13 mouse cellular contexts compared by ENCODE assay signal in genomic region chr5:100750617-100751255, GRCm38 (mm10). TPM values are rescaled to one million over a fixed set of nuclear protein-coding genes. Genes with fewer than 3 reads are reported as not detected.
DNase-seq lines count a peak whose midpoint lies in the region; ATAC-seq and TF ChIP-seq lines count a peak whose summit lies in the region.
"Had no signal": no experiment of that assay in that cellular context is flagged by ENCODE, and none has a peak within 500 bp of the region (broad histone marks: within the 10 kb centered on the region; RNA-seq: fewer than 3 reads in every experiment).

No protein-coding gene starts in this region.

- DNase-seq in lung, postnatal 0 days (ENCODE audit: low spot score): peak; percentile 19
- DNase-seq in lung, postnatal 10 days: no peak
- peak; percentile 8 for DNase-seq in adrenal gland, adult 8-10 months
- DNase-seq in splenic B cell, adult 2 months (ENCODE audit: low read depth, low spot score): peak; percentile 67
- no peak for DNase-seq in urinary bladder, postnatal 10 days (ENCODE audit: low spot score)
- DNase-seq in right cerebral cortex, postnatal 10 days (ENCODE audit: low spot score in 2 of 2): no peak

- H3K4me3 ChIP-seq in lung, postnatal 0 days (ENCODE audit: low read depth, low read length): no peak overlapping the region
- H3K4me3 ChIP-seq in liver, embryonic 12.5 days: no peak overlapping the region
- H3K4me3 ChIP-seq: forebrain, embryonic 15.5 days; heart, adult 2 months; limb, embryonic 15.5 days had no signal

- no peak overlapping the region for H3K4me2 ChIP-seq in lung, postnatal 0 days (replicated peaks; ENCODE audit: low read depth, low read length)
- no peak overlapping the region for H3K4me2 ChIP-seq in liver, embryonic 12.5 days
- H3K4me2 ChIP-seq: forebrain, embryonic 15.5 days; limb, embryonic 15.5 days had no signal

- ATAC-seq in lung, postnatal 0 days: no peak
- peak; percentile 27; the same call in 1 of the 2 replicates for ATAC-seq in liver, embryonic 12.5 days
- no peak for ATAC-seq in frontal cortex, adult (ENCODE audit: low TSS enrichment)
- ATAC-seq: forebrain, embryonic 15.5 days; intestine, embryonic 16.5 days had no signal

- H3K27me3 ChIP-seq in lung, postnatal 0 days (replicated peaks; ENCODE audit: insufficient read depth, low read length): no peaks in the 10 kb centered on the region
- no peaks in the 10 kb centered on the region for H3K27me3 ChIP-seq in liver, embryonic 12.5 days (replicated peaks)
- H3K27me3 ChIP-seq in splenic B cell, adult 2 months (ENCODE audit: control insufficient read depth, insufficient read depth, low read length, poor library complexity, severe bottlenecking): no peaks in the 10 kb centered on the region
- H3K27me3 ChIP-seq: forebrain, embryonic 15.5 days; limb, embryonic 15.5 days had no signal

- no peaks in the 10 kb centered on the region for H3K36me3 ChIP-seq in lung, postnatal 0 days (ENCODE audit: insufficient read depth, low read length)
- H3K36me3 ChIP-seq in liver, embryonic 12.5 days: no peaks in the 10 kb centered on the region
- H3K36me3 ChIP-seq in splenic B cell, adult 2 months (ENCODE audit: control insufficient read depth, insufficient read depth, low read length, poor library complexity, severe bottlenecking): no peaks in the 10 kb centered on the region
- H3K36me3 ChIP-seq: forebrain, embryonic 15.5 days; G1E; limb, embryonic 15.5 days had no signal

- H3K4me1 ChIP-seq in lung, postnatal 0 days (ENCODE audit: insufficient read depth, low read depth, low read length): no peaks in the 10 kb centered on the region
- no peaks in the 10 kb centered on the region for H3K4me1 ChIP-seq in liver, embryonic 12.5 days
- H3K4me1 ChIP-seq: forebrain, embryonic 15.5 days; limb, embryonic 15.5 days had no signal

- WGBS in lung, postnatal 0 days: 73% methylated on average over 10 of the region's 10 CpGs
- whole genome bisulfite sequencing in liver, embryonic 12.5 days (ENCODE audit: insufficient replicate concordance): 36% methylated on average over 10 of the region's 10 CpGs

- H3K9me3 ChIP-seq in lung, postnatal 0 days (ENCODE audit: low read length): no peaks in the 10 kb centered on the region
- H3K9me3 ChIP-seq in liver, embryonic 12.5 days (replicated peaks): no peaks in the 10 kb centered on the region
- H3K9me3 ChIP-seq: forebrain, embryonic 15.5 days; G1E; limb, embryonic 15.5 days had no signal

- H3K27ac ChIP-seq in lung, postnatal 0 days (ENCODE audit: low read length): no peak overlapping the region
- H3K27ac ChIP-seq in liver, embryonic 12.5 days: no peak overlapping the region
- H3K27ac ChIP-seq: forebrain, embryonic 15.5 days; heart, adult 2 months; limb, embryonic 15.5 days had no signal

- no peak overlapping the region for H3K9ac ChIP-seq in lung, postnatal 0 days (replicated peaks; ENCODE audit: low read depth)
- H3K9ac ChIP-seq in liver, embryonic 12.5 days: no peak overlapping the region
- H3K9ac ChIP-seq: forebrain, embryonic 15.5 days; limb, embryonic 15.5 days had no signal

- no peak for TF ChIP-seq CTCF in lung, postnatal 0 days (IDR thresholded peaks at IDR 0.05)

- no peak for TF ChIP-seq EP300 in lung, postnatal 0 days (IDR thresholded peaks at IDR 0.05)

RNA-seq across cellular contexts. Expression of gene Hpse, which starts 31.2 kb away (rescaled TPM):
- 3.0 and 3.6 TPM in 2 replicates for polyA plus RNA-seq in lung, postnatal 0 days (2015; fragmentation: Nextera tagmentation; extraction: Ambion mirVana)
- total RNA-seq in adrenal gland, adult 8-10 months (2022): 1 to 10 TPM in 1 of 4 experiments, under 1 TPM in 3; 0.66 to 1.5 (median 0.75) TPM
- 2.2 and 2.5 TPM in 2 replicates for polyA plus RNA-seq in liver, embryonic 12.5 days (2016; fragmentation: Nextera tagmentation; extraction: Ambion mirVana)
- total RNA-seq: G1E had no signal
- polyA plus RNA-seq: G1E had no signal

RNA-seq across cellular contexts. Expression of gene Helq, which starts 47.7 kb away (rescaled TPM):
- polyA plus RNA-seq in lung, postnatal 0 days (2015; fragmentation: Nextera tagmentation; extraction: Ambion mirVana): 5.3 and 6.8 TPM in 2 replicates
- 10 to 100 TPM in 2 of 4 experiments, 1 to 10 TPM in 2; 6.2 to 17.2 (median 11.1) TPM for total RNA-seq in adrenal gland, adult 8-10 months (2022)
- polyA plus RNA-seq in liver, embryonic 12.5 days (2016; fragmentation: Nextera tagmentation; extraction: Ambion mirVana): 22.2 and 23.4 TPM in 2 replicates

RNA-seq across cellular contexts. Expression of gene Mrps18c, which starts 47.7 kb away (rescaled TPM):
- polyA plus RNA-seq in lung, postnatal 0 days (2015; fragmentation: Nextera tagmentation; extraction: Ambion mirVana): 118 and 145 TPM in 2 replicates
- total RNA-seq in adrenal gland, adult 8-10 months (2022): 10 to 100 TPM; 70.9 to 93.1 (median 80.5) TPM
- 165 and 176 TPM in 2 replicates for polyA plus RNA-seq in liver, embryonic 12.5 days (2016; fragmentation: Nextera tagmentation; extraction: Ambion mirVana)

Comparison
In these comparisons a context has a peak if more than half of its experiments do, and no peak if none do; other contexts are left out.
1. DNase-seq: peak in lung, postnatal 0 days (single experiment), adrenal gland, adult 8-10 months (single experiment) and splenic B cell, adult 2 months (single experiment); none in lung, postnatal 10 days (single experiment), urinary bladder, postnatal 10 days (single experiment) and right cerebral cortex, postnatal 10 days (0 of 2).